Mouse (Mus musculus) erythroblast, embryonic 14.5 days (primary cell): Measurements from ENCODE around the gene C1qtnf1.

Experiments used
- GATA1 ChIP-seq: IDR thresholded peaks from 2 replicates; pipeline ENCODE4 v1.6.1; 2012; ENCODE audit warnings: low read length, inconsistent platforms, mixed read lengths
- TAL1 ChIP-seq: IDR thresholded peaks from 3 replicates; pipeline ENCODE4 v1.6.1; 2012; ENCODE audit warnings: low read length, inconsistent platforms, mixed read lengths

- TF ChIP-seq GATA1 = no peak
- no peak for TF ChIP-seq TAL1
Observed at GRCm38 (mm10) chr11:118473161-118473560, 45.2 kb downstream of the C1qtnf1 start.
